11 mouse cellular contexts compared by ENCODE assay signal in the genomic region with DNA sequence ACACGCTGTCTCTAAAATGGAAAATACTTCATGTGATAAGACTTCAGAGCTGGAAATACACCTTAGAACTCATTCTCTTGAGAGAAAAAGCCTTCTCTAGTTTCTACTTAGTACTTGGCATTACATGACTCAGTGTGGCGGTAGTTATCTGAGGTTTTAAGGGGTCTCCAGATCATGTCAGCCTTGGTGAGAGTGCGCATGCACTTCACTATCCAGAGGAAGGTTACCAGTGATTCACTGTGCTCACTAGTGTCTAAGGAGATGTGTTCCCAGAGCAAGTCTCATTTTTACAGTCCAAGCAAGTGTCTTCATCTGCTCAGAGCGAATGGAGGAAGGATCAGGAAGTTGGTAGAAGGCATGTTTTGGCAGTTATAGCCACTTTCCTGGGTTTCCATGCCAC. TPM values are rescaled to one million over a fixed set of nuclear protein-coding genes. Genes with fewer than 3 reads are reported as not detected.
DNase-seq lines count a peak whose midpoint lies in the region.
"Had no signal": no experiment of that assay in that cellular context is flagged by ENCODE, and none has a peak within 500 bp of the region (broad histone marks: within the 10 kb centered on the region; RNA-seq: fewer than 3 reads in every experiment).

No protein-coding gene starts in this region.

- peak; percentile 57 for DNase-seq in adrenal gland, postnatal 14 days
- no peak for DNase-seq in adrenal gland, postnatal 10 days
- peak; percentile 19 to 54 for DNase-seq in adrenal gland, postnatal 36 days
- no peak for DNase-seq in adrenal gland, postnatal 4 days (ENCODE audit: low spot score in 2 of 2)
- DNase-seq: cerebellum, adult 11 months; cerebellum, adult 18-20 months; cerebellum, adult 8-10 months; cerebellum, adult 9-11 months; cerebellum, postnatal 14 days; cerebellum, postnatal 36 days; embryo, embryonic 11 days had no signal

RNA-seq across cellular contexts. Expression of a gene that starts 28.9 kb away (rescaled TPM):
- total RNA-seq in adrenal gland, postnatal 14 days (2021), result 129 and 133 TPM in 2 replicates
- 100 to 1,000 TPM in 1 of 2 experiments, 10 to 100 TPM in 1; 90.0 to 134 TPM for total RNA-seq in adrenal gland, postnatal 10 days (2021)
- total RNA-seq in adrenal gland, postnatal 36 days (2021), result 100 to 1,000 TPM; 148 to 179 TPM
- total RNA-seq in adrenal gland, postnatal 4 days (2021), result 100 to 1,000 TPM; 116 to 140 TPM

Comparison
In these comparisons a context has a peak if more than half of its experiments do, and no peak if none do; other contexts are left out.
1. DNase-seq: peak in adrenal gland, postnatal 14 days (single experiment) and adrenal gland, postnatal 36 days (2 of 2); none in adrenal gland, postnatal 10 days (single experiment) and adrenal gland, postnatal 4 days (0 of 2).